Mouse (Mus musculus) kidney, embryonic 14.5 days (tissue): ENCODE results near the gene Gal3st4. TPM values are rescaled to one million over a fixed set of nuclear protein-coding genes. Genes with fewer than 3 reads are reported as not detected.

Experiments used
- ATAC-seq: fragments of 200-750 bp; cut with Nextera tagmentation; 2 replicates; pipeline ENCODE4 v1.8.0; 2017; ENCODE audit warnings: moderate number of reproducible peaks, mild to moderate bottlenecking, moderate TSS enrichment, moderate library complexity; ENCODE audit not compliant: low FRiP score, low TSS enrichment
- H3K27ac ChIP-seq: fragments of 300-500 bp; sonication (generic); 2 replicates; pipeline ENCODE4 v1.5.1; 2014; ENCODE audit warnings: low read depth, mild to moderate bottlenecking, low read length, moderate library complexity, mixed read lengths
- H3K27me3 ChIP-seq: fragments of 300-500 bp; sonication (generic); 2 replicates; pipeline ENCODE4 v1.6.1; 2014; ENCODE audit warnings: mild to moderate bottlenecking, low read length; ENCODE audit not compliant: control insufficient read depth, insufficient read depth
- H3K36me3 ChIP-seq: fragments of 300-500 bp; sonication (generic); 2 replicates; pipeline ENCODE4 v1.6.1; 2014; ENCODE audit warnings: low read length, mixed read lengths; ENCODE audit not compliant: control insufficient read depth, insufficient read depth
- H3K4me1 ChIP-seq: fragments of 300-500 bp; sonication (generic); 2 replicates; pipeline ENCODE4 v1.6.1; 2014; ENCODE audit warnings: low read length, mixed read lengths; ENCODE audit not compliant: control insufficient read depth, insufficient read depth
- H3K4me2 ChIP-seq: fragments of 300-500 bp; sonication (generic); replicated peaks from 2 replicates; pipeline ENCODE4 v1.6.1; 2014; ENCODE audit warnings: low read depth, mild to moderate bottlenecking, low read length
- H3K4me3 ChIP-seq: fragments of 300-500 bp; sonication (generic); 2 replicates; pipeline ENCODE4 v1.5.1; 2014; ENCODE audit warnings: mild to moderate bottlenecking, low read length
- H3K9ac ChIP-seq: fragments of 300-500 bp; sonication (generic); 2 replicates; pipeline ENCODE4 v1.6.1; 2014; ENCODE audit warnings: low read depth, mild to moderate bottlenecking, low read length, moderate library complexity
- H3K9me3 ChIP-seq: fragments of 300-500 bp; sonication (generic); 2 replicates; pipeline ENCODE4 v1.6.1; 2016; ENCODE audit warnings: low read length; ENCODE audit not compliant: control insufficient read depth
- WGBS: fragments of 180-500 bp; shearing (Covaris S2); extraction: QIAGEN DNeasy Blood & Tissue Kit; methylation state at CpG from one replicate; pipeline ENCODE4 v1.1.7; 2014; 5-methylcytosine and 5-hydroxymethylcytosine counted together
- polyA plus RNA-seq: library from polyadenylated mRNA; unstranded; fragments of >200 nt; fragmentation: Nextera tagmentation; extraction: Ambion mirVana; gene quantifications from 2 replicates; pipeline ENCODE4 v1.2.1, GENCODE M21; 2014

Gene Gal3st4
- polyA plus RNA-seq, 1 experiment from 2014 or later, result 3.3 TPM

- no peak for ATAC-seq
- Histone ChIP-seq H3K27ac (no peak overlapping the region), H3K4me1 (peaks cover 22% of the 10 kb centered on the region), H3K9me3 (peaks cover 5% of the 10 kb centered on the region; the same call in 1 of the 2 replicates), H3K9ac (no peak overlapping the region), H3K4me2 (peak overlapping the region; percentile 18; the same call in 1 of the 2 replicates), H3K27me3 (no peaks in the 10 kb centered on the region), H3K4me3 (peak overlapping the region; percentile 69; the same call in 1 of the 2 replicates), H3K36me3 (peaks cover 12% of the 10 kb centered on the region)
- WGBS, result 19% methylated on average over 26 of the region's 26 CpGs
Measured at GRCm38 (mm10) chr5:138280425-138280768, 7.8 kb upstream of the Gal3st4 start.

GRCm38 (mm10) chr5:138279585-138280424 is 7.2 kb upstream of the Gal3st4 start, which contains the start of the genes Gm43720, Gpc2 and Stag3:
Gm43720 (minus strand) TSS chr5:138279958.
Gpc2 (minus strand) TSS chr5:138280005.
Stag3 (plus strand) TSS chr5:138280240.
- WGBS, result under 1% methylated on average over 56 of the region's 56 CpGs
- Histone ChIP-seq H3K9ac (peak within 1 kb of the TSS; percentile 72), H3K27ac (0 out of 2 replicates have a peak within 1 kb of the TSS, but pooled peaks have one; percentile 32), H3K36me3 (peaks cover 12% of the 10 kb centered on the region), H3K4me2 (peak within 1 kb of the TSS; percentile 67), H3K4me1 (peaks cover 28% of the 10 kb centered on the region), H3K27me3 (no peaks in the 10 kb centered on the region), H3K9me3 (peaks cover 5% of the 10 kb centered on the region; the same call in 1 of the 2 replicates), H3K4me3 (peak within 1 kb of the TSS; percentile 69)
- peak; percentile 99 for ATAC-seq

GRCm38 (mm10) chr5:138277994-138278393 is 5.4 kb upstream of the Gal3st4 start:
- Histone ChIP-seq H3K27me3 (no peaks in the 10 kb centered on the region), H3K4me1 (peaks cover 29% of the 10 kb centered on the region), H3K9me3 (peaks cover 5% of the 10 kb centered on the region; the same call in 1 of the 2 replicates), H3K36me3 (peaks cover 12% of the 10 kb centered on the region), H3K4me2 (no peak overlapping the region), H3K27ac (no peak overlapping the region), H3K9ac (no peak overlapping the region), H3K4me3 (no peak overlapping the region)
- WGBS, result 88% methylated on average over 7 of the region's 7 CpGs
- no peak for ATAC-seq

GRCm38 (mm10) chr5:138275216-138276050 is 2.8 kb upstream of the Gal3st4 start:
- peak overlapping the region; percentile 62; the same call in 1 of the 2 replicates for H3K27ac ChIP-seq

GRCm38 (mm10) chr5:138274186-138274585 is 1.5 kb upstream of the Gal3st4 start:
- no peaks in the 10 kb centered on the region for H3K27me3 ChIP-seq
- H3K4me2 ChIP-seq, result no peak overlapping the region
- WGBS, result 74% methylated on average over 8 of the region's 8 CpGs
- no peak overlapping the region for H3K9ac ChIP-seq
- H3K4me1 ChIP-seq, result peaks cover 30% of the 10 kb centered on the region
- H3K27ac ChIP-seq, result no peak overlapping the region
- no peaks in the 10 kb centered on the region for H3K9me3 ChIP-seq
- H3K36me3 ChIP-seq, result peaks cover 12% of the 10 kb centered on the region
- H3K4me3 ChIP-seq, result no peak overlapping the region
- no peak for ATAC-seq

More at GRCm38 (mm10) chr5:138275216-138276050, 2.8 kb upstream of the Gal3st4 start:
- Histone ChIP-seq H3K36me3 (peaks cover 12% of the 10 kb centered on the region), H3K4me2 (peak overlapping the region; percentile 44), H3K4me3 (peak overlapping the region; percentile 25), H3K9me3 (no peaks in the 10 kb centered on the region), H3K4me1 (peaks cover 32% of the 10 kb centered on the region), H3K27me3 (no peaks in the 10 kb centered on the region), H3K9ac (peak overlapping the region; percentile 47)
- 12% methylated on average over 41 of the region's 41 CpGs for WGBS
- ATAC-seq, result peak; percentile 22; the same call in 1 of the 2 replicates

GRCm38 (mm10) chr5:138271232-138271631 is 1.4 kb downstream of the Gal3st4 start:
- H3K27ac ChIP-seq, result no peak overlapping the region
- peaks cover 18% of the 10 kb centered on the region for H3K4me1 ChIP-seq
- no peak overlapping the region for H3K4me3 ChIP-seq
- no peaks in the 10 kb centered on the region for H3K9me3 ChIP-seq
- H3K4me2 ChIP-seq, result no peak overlapping the region
- whole genome bisulfite sequencing, result 68% methylated on average over 3 of the region's 3 CpGs
- H3K27me3 ChIP-seq, result no peaks in the 10 kb centered on the region
- ATAC-seq, result no peak
- H3K9ac ChIP-seq, result no peak overlapping the region
- no peaks in the 10 kb centered on the region; the same call in 1 of the 2 replicates for H3K36me3 ChIP-seq

- Histone ChIP-seq H3K4me2 (no peak overlapping the region), H3K27me3 (no peaks in the 10 kb centered on the region), H3K4me1 (peaks cover 4% of the 10 kb centered on the region; the same call in 1 of the 2 replicates), H3K27ac (no peak overlapping the region), H3K36me3 (no peaks in the 10 kb centered on the region; the same call in 1 of the 2 replicates), H3K9me3 (no peaks in the 10 kb centered on the region), H3K9ac (no peak overlapping the region), H3K4me3 (no peak overlapping the region)
- WGBS, result 81% methylated on average over 4 of the region's 4 CpGs
- no peak for ATAC-seq
Measured at GRCm38 (mm10) chr5:138268980-138269379, 3.7 kb downstream of the Gal3st4 start.

GRCm38 (mm10) chr5:138267114-138267513 is 5.5 kb downstream of the Gal3st4 start:
- Histone ChIP-seq H3K9ac (no peak overlapping the region), H3K9me3 (no peaks in the 10 kb centered on the region), H3K27ac (no peak overlapping the region), H3K36me3 (peaks cover 2% of the 10 kb centered on the region; the same call in 1 of the 2 replicates), H3K4me1 (peaks cover 14% of the 10 kb centered on the region), H3K4me2 (no peak overlapping the region), H3K4me3 (no peak overlapping the region), H3K27me3 (no peaks in the 10 kb centered on the region)
- no peak for ATAC-seq
- WGBS, result 90% methylated on average over 3 of the region's 3 CpGs
